Mouse (Mus musculus) E14TG2a.4 (cell line): ENCODE measurements around the gene Hist1h2af.
A peak's percentile ranks its signal among the peaks of the same experiment; 100 is the strongest.
"Not testable (repeated sequence)": the region's sequence is repeated elsewhere in the genome, so short reads cannot be mapped to it uniquely, and the experiment has no call there.

Source experiments
- H3K27me3 ChIP-seq: 2 replicates; pipeline ENCODE4 v1.6.1; 2014; ENCODE audit warnings: low read length, control low read depth; ENCODE audit not compliant: insufficient read depth
- H3K36me3 ChIP-seq: 2 replicates; pipeline ENCODE4 v1.6.1; 2014; ENCODE audit warnings: low read length, control low read depth; ENCODE audit not compliant: insufficient read depth
- H3K4me1 ChIP-seq: replicated peaks from 2 replicates; pipeline ENCODE4 v1.6.1; 2014; ENCODE audit warnings: low read depth, low read length, control low read depth
- H3K4me3 ChIP-seq: replicated peaks from 2 replicates; pipeline ENCODE4 v1.5.1; 2014; ENCODE audit warnings: mild to moderate bottlenecking, low read length
- H3K9me3 ChIP-seq: 2 replicates; pipeline ENCODE4 v1.6.1; 2014; ENCODE audit warnings: low read length, control low read depth
- CTCF ChIP-seq: conservative IDR thresholded peaks from 2 replicates; pipeline ENCODE4 v1.5.1; 2014; ENCODE audit warnings: low read length
- NANOG ChIP-seq: IDR thresholded peaks from 2 replicates; pipeline ENCODE4 v1.6.1; 2014; ENCODE audit warnings: borderline replicate concordance, low read length, mixed read lengths
- POU5F1 ChIP-seq: IDR thresholded peaks from 2 replicates; pipeline ENCODE4 v1.6.1; 2014; ENCODE audit warnings: low read length, borderline replicate concordance

Hist1h2af gene

DNA sequence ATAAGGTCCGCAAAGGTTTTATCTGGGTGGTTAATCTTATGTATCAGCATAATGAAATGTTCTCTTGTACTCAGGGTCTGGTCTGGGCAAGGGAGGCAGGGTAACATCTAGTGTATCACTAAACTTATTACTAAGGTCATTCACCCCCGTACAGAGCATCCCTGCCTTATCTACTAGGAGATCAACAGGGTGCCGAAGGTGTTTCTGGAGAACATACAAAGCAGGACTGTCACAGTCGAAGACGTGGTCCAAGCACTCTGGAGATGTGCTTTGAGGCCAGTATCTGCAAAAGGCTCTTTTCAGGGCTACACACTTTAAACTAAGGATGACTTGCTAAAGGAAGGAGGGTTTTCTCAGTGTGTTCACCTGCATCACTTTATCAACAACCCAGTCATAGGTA, 13.0 kb downstream of the Hist1h2af start:
- H3K4me3 ChIP-seq = no peak overlapping the region
- peaks cover 23% of the 10 kb centered on the region for H3K4me1 ChIP-seq
- no peaks in the 10 kb centered on the region for H3K36me3 ChIP-seq
- TF ChIP-seq POU5F1 (no peak), CTCF (no peak), NANOG (no peak)
- no peaks in the 10 kb centered on the region for H3K27me3 ChIP-seq
- H3K9me3 ChIP-seq = no peaks in the 10 kb centered on the region

DNA sequence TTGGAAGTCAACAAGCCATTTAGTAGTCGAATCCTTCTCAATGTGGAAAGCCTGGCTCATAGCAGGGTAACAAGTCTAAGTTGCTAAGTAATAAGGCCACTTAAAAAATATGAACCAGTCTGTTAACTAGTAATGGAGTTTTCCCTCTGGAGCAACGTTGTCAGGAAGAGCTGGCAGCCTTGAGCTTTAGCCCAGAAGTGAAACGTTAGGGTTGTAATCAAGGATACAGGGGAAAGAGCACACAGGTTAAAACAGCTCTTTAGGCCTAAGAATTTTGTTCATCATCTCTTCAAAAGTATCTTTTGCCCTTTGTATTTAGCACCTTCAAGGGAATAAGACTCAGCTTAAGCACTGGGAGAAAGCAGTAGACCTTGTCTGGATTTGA, 17.0 kb downstream of the Hist1h2af start:
- peak overlapping the region; percentile 75 for H3K4me3 ChIP-seq
- no peaks in the 10 kb centered on the region for H3K27me3 ChIP-seq
- H3K36me3 ChIP-seq = no peaks in the 10 kb centered on the region
- H3K9me3 ChIP-seq = no peaks in the 10 kb centered on the region
- TF ChIP-seq CTCF = no peak
- no peak for TF ChIP-seq POU5F1
- TF ChIP-seq NANOG = no peak
- H3K4me1 ChIP-seq = peaks cover 29% of the 10 kb centered on the region

DNA sequence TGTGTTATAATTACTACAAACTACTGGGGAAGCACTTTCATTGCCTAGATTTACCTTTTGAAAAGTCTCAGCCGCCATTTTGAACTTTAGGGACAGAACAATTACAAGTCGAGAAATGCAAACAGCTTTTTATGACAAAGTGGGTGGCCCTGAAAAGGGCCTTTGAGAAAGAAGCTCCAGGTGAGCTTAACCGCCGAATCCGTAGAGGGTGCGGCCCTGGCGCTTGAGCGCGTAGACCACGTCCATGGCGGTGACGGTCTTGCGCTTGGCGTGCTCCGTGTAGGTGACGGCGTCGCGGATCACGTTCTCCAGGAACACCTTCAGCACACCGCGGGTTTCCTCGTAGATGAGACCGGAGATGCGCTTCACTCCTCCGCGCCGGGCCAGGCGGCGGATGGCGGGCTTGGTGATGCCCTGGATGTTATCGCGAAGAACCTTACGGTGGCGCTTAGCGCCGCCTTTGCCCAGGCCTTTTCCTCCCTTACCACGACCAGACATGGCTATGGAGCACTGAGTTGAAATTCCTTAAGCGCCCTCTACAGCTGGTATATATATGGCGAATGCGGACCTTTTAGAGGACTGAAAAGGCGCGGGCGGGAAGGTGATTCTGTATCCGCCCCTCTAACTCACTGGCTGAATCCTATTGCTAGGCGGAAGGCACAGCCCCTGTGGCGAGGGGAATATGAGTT, 17.6 kb downstream of the Hist1h2af start, which contains the start of gene Hist1h4f:
Gene Hist1h4f (minus strand): TSS at position 503 of the 689 bp plus-strand sequence.
- not testable (repeated sequence) for H3K9me3 ChIP-seq, H3K36me3 ChIP-seq, H3K27me3 ChIP-seq
- Histone ChIP-seq H3K4me3 (peak within 1 kb of the TSS; percentile 75), H3K4me1 (peaks cover 26% of the 10 kb centered on the region)

DNA sequence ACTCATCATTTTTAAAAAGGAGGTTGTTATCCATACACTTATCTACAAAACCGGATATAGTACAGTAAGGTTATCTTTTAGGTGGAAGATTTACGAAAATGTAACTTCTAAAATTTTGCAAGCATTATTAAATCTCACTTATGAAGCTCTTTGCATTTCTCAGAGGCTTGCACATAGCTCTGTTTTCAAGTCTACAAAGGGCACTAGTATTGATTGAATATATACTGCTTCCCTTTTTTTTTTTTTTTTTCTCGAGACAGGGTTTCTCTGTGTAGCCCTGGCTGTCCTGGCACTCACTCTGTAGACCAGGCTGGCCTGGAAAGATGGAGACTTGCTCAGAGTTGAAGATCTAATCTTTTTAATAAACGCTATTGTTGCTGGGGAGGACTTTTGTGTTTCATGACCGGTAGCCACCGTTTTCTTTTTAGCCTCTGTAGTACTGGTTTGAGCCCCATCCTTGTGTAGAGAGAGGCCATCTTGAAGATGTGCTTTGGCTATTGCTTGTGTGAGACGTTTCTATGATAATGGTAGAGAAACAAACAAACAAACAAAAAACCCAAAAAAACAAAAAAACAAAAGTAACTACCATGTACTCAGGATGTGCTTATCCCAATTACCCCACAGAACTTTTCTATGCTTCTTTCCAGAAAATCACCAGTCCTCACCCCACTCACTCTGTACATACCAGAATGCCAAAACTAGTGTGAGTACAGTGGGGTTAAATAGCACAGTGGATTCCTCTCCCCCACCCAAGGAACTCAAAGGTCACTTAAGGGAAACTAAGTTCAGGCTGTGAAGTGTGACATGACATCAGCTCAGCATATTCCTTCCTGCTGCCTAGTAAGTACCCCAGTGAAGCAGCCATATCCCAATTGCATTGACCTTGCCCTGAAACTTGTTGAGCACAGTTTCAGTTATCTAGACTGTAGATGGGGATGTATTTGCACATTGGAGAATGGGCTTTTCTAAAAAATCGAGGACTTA, 18.5 kb downstream of the Hist1h2af start:
- Histone ChIP-seq H3K9me3 (no peaks in the 10 kb centered on the region), H3K4me1 (peaks cover 27% of the 10 kb centered on the region), H3K27me3 (no peaks in the 10 kb centered on the region), H3K36me3 (no peaks in the 10 kb centered on the region), H3K4me3 (peak overlapping the region; percentile 75)
- TF ChIP-seq NANOG = no peak
- TF ChIP-seq POU5F1 = no peak
- TF ChIP-seq CTCF = no peak

DNA sequence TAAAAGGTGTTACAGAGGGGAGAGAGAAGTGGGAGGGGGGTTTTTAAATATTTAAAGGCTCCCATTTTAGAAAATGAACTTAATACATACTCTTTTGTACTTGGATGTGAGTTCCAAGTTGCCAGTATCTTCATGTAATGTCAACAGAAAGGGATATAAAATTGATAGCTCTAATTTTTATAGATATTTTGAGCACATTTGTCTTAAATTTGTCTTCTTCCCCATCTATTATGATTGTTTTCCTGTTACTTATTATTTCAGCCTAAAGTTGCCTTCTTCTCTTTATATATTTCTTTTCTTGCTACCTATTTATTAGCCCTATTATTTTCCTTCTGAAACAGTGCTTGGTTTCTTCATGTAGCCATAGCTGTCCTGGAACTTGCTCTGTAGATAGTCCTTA, 19.3 kb downstream of the Hist1h2af start, which contains the start of gene Hist1h1d:
Gene Hist1h1d (plus strand): TSS at position 301 of the 400 bp plus-strand sequence.
- H3K36me3 ChIP-seq = no peaks in the 10 kb centered on the region
- no peak for TF ChIP-seq POU5F1
- TF ChIP-seq CTCF = no peak
- TF ChIP-seq NANOG = no peak
- H3K4me1 ChIP-seq = peaks cover 30% of the 10 kb centered on the region
- no peaks in the 10 kb centered on the region for H3K9me3 ChIP-seq
- H3K4me3 ChIP-seq = peak within 1 kb of the TSS; percentile 75
- no peaks in the 10 kb centered on the region for H3K27me3 ChIP-seq

DNA sequence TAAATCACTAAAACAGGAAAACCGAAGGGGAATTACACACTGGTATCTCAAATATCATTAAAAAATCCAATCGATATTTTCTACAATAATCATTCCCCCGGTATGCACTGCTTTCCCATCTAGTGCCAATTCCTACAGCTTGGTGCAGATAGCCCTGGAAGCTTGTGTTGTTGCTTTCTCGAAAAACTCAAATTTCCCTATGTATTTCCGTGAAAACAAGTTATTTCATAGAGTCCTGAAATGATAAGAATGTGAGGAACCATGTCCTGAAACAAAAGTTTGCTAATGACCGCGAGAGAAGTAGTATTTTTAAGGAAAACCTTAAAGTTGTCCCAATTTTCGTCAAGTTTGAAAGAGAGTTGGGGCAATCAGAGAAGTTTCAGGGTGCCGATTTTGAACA, 20.7 kb downstream of the Hist1h2af start:
- Histone ChIP-seq H3K4me3 (peak overlapping the region; percentile 78), H3K9me3 (no peaks in the 10 kb centered on the region), H3K27me3 (no peaks in the 10 kb centered on the region), H3K4me1 (peaks cover 30% of the 10 kb centered on the region), H3K36me3 (no peaks in the 10 kb centered on the region)
- TF ChIP-seq CTCF = no peak

DNA sequence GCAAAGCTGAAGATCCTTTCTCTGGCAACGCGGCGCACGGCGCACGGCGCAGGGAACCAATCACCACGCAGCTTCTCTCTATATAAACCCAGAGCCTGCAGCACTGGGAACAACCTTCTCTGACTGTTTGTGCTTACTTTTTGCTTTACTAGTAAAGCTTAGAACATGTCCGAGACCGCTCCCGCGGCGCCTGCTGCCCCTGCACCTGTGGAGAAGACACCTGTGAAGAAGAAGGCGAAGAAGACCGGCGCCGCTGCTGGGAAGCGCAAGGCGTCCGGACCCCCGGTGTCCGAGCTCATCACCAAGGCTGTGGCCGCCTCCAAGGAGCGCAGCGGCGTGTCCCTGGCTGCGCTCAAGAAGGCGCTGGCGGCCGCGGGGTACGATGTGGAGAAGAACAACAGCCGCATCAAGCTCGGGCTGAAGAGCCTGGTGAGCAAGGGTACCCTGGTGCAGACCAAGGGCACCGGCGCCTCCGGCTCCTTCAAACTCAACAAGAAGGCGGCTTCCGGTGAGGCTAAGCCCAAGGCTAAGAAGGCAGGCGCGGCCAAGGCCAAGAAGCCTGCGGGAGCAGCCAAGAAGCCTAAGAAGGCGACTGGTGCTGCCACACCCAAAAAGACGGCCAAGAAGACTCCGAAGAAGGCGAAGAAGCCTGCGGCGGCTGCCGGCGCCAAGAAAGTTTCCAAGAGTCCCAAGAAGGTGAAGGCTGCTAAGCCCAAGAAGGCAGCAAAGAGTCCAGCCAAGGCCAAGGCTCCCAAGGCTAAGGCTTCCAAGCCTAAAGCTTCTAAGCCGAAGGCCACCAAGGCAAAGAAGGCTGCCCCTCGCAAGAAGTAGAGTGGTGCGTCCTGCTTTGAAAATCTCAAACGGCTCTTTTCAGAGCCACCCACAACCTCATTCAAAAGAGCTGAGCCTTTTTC, 21.5 kb downstream of the Hist1h2af start:
- Histone ChIP-seq H3K4me1 (peaks cover 29% of the 10 kb centered on the region), H3K27me3 (no peaks in the 10 kb centered on the region), H3K36me3 (no peaks in the 10 kb centered on the region), H3K4me3 (peak overlapping the region; percentile 78), H3K9me3 (no peaks in the 10 kb centered on the region)
- TF ChIP-seq NANOG (no peak), POU5F1 (no peak), CTCF (no peak)
